Mouse (Mus musculus): Measurements from ENCODE around the gene Gjb3. TPM values are rescaled to one million over a fixed set of nuclear protein-coding genes. Genes with fewer than 3 reads are reported as not detected.

The Gjb3 gene
- 0.24 and 0.34 TPM in 2 replicates for polyA plus RNA-seq (2015; fragmentation: Nextera tagmentation; extraction: Ambion mirVana)

DNA sequence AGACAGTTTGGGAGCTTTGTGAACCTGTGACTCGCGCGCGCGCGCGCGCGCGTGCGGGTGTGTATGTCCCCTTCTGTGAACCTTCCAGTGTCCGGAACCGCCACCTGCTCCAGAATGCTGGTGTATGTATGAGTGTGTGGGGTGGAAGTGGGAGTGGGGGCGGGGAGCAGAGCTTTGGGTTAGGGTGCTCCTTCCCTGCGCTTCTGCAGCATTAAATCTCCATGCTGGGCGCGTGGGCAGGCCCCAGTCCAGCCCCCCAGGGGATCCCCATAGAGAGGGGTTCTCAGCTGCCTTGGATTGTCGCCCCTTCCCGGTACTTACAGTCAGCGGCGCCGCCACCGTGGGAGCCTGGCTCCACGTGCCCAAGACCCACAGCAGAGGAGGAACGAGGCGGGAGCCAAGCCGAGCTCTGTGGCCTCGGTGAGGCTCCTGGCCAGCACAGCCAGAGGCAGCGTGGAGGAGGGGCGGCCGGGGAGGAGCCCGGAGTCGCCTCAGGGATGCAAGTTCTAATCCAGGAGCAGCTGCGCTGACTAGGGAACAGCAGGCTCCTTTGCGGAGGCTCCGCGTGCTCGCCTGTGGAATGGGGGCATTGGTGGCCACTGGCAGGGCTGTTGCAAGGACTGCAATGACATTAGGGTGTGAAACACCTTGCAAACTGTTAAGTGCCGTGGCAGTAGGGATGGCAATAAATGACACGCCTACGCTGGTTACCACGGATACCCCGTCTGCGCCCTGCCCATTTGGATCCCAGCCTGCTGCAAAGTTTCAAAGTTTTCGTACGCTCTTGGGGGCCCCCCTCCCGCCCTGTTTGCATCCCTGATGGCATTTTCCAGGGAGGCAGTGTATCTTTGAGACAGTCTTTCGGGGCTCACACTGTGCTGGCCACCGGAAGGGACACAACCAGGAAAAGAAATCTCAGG is at the start of gene Gjb3:
TSS of gene Gjb3 (minus strand) at position 664 of the 920 bp plus-strand sequence.
- 3% methylated on average over 48 of the region's 49 CpGs for WGBS (ENCODE audit: insufficient replicate concordance)
- ATAC-seq (no peak), DNase-seq (no peak)
- H3K27ac ChIP-seq (ENCODE audit: low read depth): no peak within 1 kb of the TSS
- H3K9me3 ChIP-seq (ENCODE audit: low read length): no peaks in the 10 kb centered on the region
- H3K27me3 ChIP-seq (ENCODE audit: insufficient read depth, low read length): peaks cover 29% of the 10 kb centered on the region
- H3K9ac ChIP-seq (replicated peaks): no peak within 1 kb of the TSS
- no peaks in the 10 kb centered on the region for H3K36me3 ChIP-seq (replicated peaks; ENCODE audit: insufficient read depth, low read length)
- H3K4me3 ChIP-seq (ENCODE audit: low read depth, low read length): peak within 1 kb of the TSS; percentile 26
- TF ChIP-seq CTCF (IDR thresholded peaks at IDR 0.05; ENCODE audit: low read depth) (no peak), EP300 (IDR thresholded peaks at IDR 0.05; ENCODE audit: low read depth) (no peak)
- no peaks in the 10 kb centered on the region; the same call in 1 of the 2 replicates for H3K4me1 ChIP-seq (ENCODE audit: insufficient read depth)
- H3K4me2 ChIP-seq (ENCODE audit: low read depth, low read length): peak within 1 kb of the TSS; percentile 56

GRCm38 (mm10) chr4:127377344-127377743 is 46.7 kb upstream of the Gjb3 start:
- Histone ChIP-seq H3K27me3 (ENCODE audit: insufficient read depth, low read length) (no peaks in the 10 kb centered on the region), H3K27ac (ENCODE audit: low read depth) (no peak overlapping the region), H3K9me3 (ENCODE audit: low read length) (no peaks in the 10 kb centered on the region), H3K4me1 (ENCODE audit: insufficient read depth) (no peaks in the 10 kb centered on the region), H3K4me3 (ENCODE audit: low read depth, low read length) (no peak overlapping the region), H3K4me2 (ENCODE audit: low read depth, low read length) (no peak overlapping the region), H3K36me3 (replicated peaks; ENCODE audit: insufficient read depth, low read length) (no peaks in the 10 kb centered on the region), H3K9ac (replicated peaks) (no peak overlapping the region)
- no peak for ATAC-seq
- TF ChIP-seq CTCF (IDR thresholded peaks at IDR 0.05; ENCODE audit: low read depth) (peak; percentile 72), EP300 (IDR thresholded peaks at IDR 0.05; ENCODE audit: low read depth) (no peak)
- WGBS (ENCODE audit: insufficient replicate concordance): 27% methylated on average over 4 of the region's 4 CpGs
- DNase-seq: peak; percentile 46

DNA sequence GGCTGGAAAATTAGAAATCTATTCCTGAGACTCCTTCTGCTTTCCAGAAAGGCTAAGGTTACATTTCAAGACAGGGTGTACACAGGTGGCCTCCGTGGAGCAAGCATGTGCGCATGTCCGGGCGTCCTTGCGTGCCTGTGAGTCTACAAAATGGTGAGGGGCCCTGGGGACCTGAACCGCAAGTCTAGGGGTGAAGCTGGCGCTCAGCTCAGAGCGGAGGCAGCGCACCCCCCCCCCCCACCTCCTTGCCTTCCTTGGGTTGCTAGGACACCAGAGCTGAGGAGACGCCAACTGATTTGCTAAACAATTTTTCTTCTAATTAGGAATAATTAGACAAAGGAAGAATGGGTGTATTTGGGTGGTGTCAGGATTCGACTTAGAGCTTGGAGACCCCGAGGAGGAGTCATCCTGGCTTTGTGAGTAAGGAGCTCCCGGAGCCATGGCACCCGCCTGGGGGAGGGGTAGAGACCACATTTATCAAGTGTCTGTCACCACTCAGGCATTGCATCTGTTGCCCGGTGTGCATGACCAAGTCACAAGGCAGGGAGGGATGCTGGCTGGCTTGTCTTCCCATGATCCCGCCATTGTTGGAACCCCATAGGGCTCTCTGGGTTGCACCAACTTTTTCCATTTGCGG is 45.0 kb upstream of the Gjb3 start:
- Histone ChIP-seq H3K4me3 (ENCODE audit: low read depth, low read length) (no peak overlapping the region), H3K27ac (ENCODE audit: low read depth) (no peak overlapping the region), H3K4me1 (ENCODE audit: insufficient read depth) (no peaks in the 10 kb centered on the region), H3K9me3 (ENCODE audit: low read length) (no peaks in the 10 kb centered on the region), H3K27me3 (ENCODE audit: insufficient read depth, low read length) (no peaks in the 10 kb centered on the region), H3K36me3 (replicated peaks; ENCODE audit: insufficient read depth, low read length) (no peaks in the 10 kb centered on the region), H3K9ac (replicated peaks) (no peak overlapping the region), H3K4me2 (ENCODE audit: low read depth, low read length) (no peak overlapping the region)
- TF ChIP-seq EP300 (IDR thresholded peaks at IDR 0.05; ENCODE audit: low read depth) (no peak), CTCF (IDR thresholded peaks at IDR 0.05; ENCODE audit: low read depth) (no peak)
- 77% methylated on average over 17 of the region's 17 CpGs for WGBS (ENCODE audit: insufficient replicate concordance)
- ATAC-seq (no peak), DNase-seq (no peak)

DNA sequence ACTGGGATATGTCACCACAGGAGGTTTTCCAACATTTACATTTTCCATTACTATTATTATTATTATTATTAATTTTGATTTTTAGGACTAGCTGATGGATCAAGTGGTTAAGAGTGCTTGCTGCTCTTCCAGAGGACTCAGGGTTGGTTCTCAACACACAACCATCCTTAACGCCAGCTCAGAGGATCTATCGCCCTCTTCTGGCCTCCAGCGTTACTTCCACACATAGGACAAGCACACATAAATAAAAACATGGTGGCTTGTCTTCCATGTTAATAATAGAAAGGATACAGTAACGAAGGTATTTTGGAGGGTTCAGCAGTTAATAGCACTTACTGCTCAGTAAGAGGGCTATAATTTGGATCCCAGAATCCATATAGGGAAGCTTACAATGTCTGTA is 44.0 kb upstream of the Gjb3 start:
- Histone ChIP-seq H3K4me2 (ENCODE audit: low read depth, low read length) (no peak overlapping the region), H3K4me3 (ENCODE audit: low read depth, low read length) (no peak overlapping the region), H3K27me3 (ENCODE audit: insufficient read depth, low read length) (no peaks in the 10 kb centered on the region), H3K36me3 (replicated peaks; ENCODE audit: insufficient read depth, low read length) (no peaks in the 10 kb centered on the region), H3K9ac (replicated peaks) (no peak overlapping the region), H3K9me3 (ENCODE audit: low read length) (no peaks in the 10 kb centered on the region), H3K4me1 (ENCODE audit: insufficient read depth) (no peaks in the 10 kb centered on the region), H3K27ac (ENCODE audit: low read depth) (no peak overlapping the region)
- ATAC-seq: no peak
- DNase-seq: no peak
- no peak for TF ChIP-seq EP300 (IDR thresholded peaks at IDR 0.05; ENCODE audit: low read depth)
- no peak for TF ChIP-seq CTCF (IDR thresholded peaks at IDR 0.05; ENCODE audit: low read depth)
- 71% methylated on average over 4 of the region's 4 CpGs for WGBS (ENCODE audit: insufficient replicate concordance)

GRCm38 (mm10) chr4:127373491-127373890 is 42.8 kb upstream of the Gjb3 start:
- ATAC-seq (no peak), DNase-seq (no peak)
- no peak overlapping the region for H3K4me3 ChIP-seq (ENCODE audit: low read depth, low read length)
- WGBS (ENCODE audit: insufficient replicate concordance): 64% methylated on average over 8 of the region's 8 CpGs
- H3K4me1 ChIP-seq (ENCODE audit: insufficient read depth): no peaks in the 10 kb centered on the region
- H3K27me3 ChIP-seq (ENCODE audit: insufficient read depth, low read length): peaks cover 4% of the 10 kb centered on the region; the same call in 1 of the 2 replicates
- TF ChIP-seq CTCF (IDR thresholded peaks at IDR 0.05; ENCODE audit: low read depth) (no peak), EP300 (IDR thresholded peaks at IDR 0.05; ENCODE audit: low read depth) (no peak)
- no peaks in the 10 kb centered on the region for H3K36me3 ChIP-seq (replicated peaks; ENCODE audit: insufficient read depth, low read length)
- no peak overlapping the region for H3K9ac ChIP-seq (replicated peaks)
- H3K27ac ChIP-seq (ENCODE audit: low read depth): no peak overlapping the region
- no peaks in the 10 kb centered on the region for H3K9me3 ChIP-seq (ENCODE audit: low read length)
- H3K4me2 ChIP-seq (ENCODE audit: low read depth, low read length): no peak overlapping the region

DNA sequence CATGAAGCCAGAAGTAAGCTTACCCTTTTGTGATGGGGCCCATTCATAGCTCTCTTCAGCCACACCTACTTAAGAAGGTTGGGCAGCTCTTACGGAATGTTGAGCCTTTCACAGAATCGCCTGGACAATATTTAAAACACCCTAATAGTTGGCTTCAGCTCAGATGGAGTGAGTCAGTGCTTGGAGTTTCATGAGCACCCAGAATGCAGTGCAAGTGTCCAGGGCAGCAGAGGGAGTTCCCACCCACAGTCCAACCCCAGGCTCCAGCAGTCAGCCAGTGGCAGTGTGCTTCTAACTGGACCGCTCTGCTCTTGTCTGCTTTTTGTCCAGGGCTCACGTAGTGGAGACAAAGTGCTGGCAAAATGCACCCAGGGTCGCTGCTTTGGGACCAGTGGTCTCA is 40.9 kb upstream of the Gjb3 start:
- Histone ChIP-seq H3K9me3 (ENCODE audit: low read length) (no peaks in the 10 kb centered on the region), H3K36me3 (replicated peaks; ENCODE audit: insufficient read depth, low read length) (no peaks in the 10 kb centered on the region), H3K4me2 (ENCODE audit: low read depth, low read length) (no peak overlapping the region), H3K9ac (replicated peaks) (no peak overlapping the region), H3K27ac (ENCODE audit: low read depth) (no peak overlapping the region), H3K4me1 (ENCODE audit: insufficient read depth) (no peaks in the 10 kb centered on the region), H3K4me3 (ENCODE audit: low read depth, low read length) (no peak overlapping the region), H3K27me3 (ENCODE audit: insufficient read depth, low read length) (peaks cover 4% of the 10 kb centered on the region; the same call in 1 of the 2 replicates)
- DNase-seq (no peak), ATAC-seq (no peak)
- 71% methylated on average over 5 of the region's 5 CpGs for WGBS (ENCODE audit: insufficient replicate concordance)
- TF ChIP-seq EP300 (IDR thresholded peaks at IDR 0.05; ENCODE audit: low read depth) (no peak), CTCF (IDR thresholded peaks at IDR 0.05; ENCODE audit: low read depth) (no peak)

Measured in liver, postnatal 0 days (tissue).